Mouse (Mus musculus) stomach, embryonic 15.5 days (tissue): ENCODE measurements around the gene Ppp1r16b. TPM values are rescaled to one million over a fixed set of nuclear protein-coding genes. Genes with fewer than 3 reads are reported as not detected.
"Not testable (repeated sequence)": the region's sequence is repeated elsewhere in the genome, so short reads cannot be mapped to it uniquely, and the experiment has no call there.

Source experiments
- ATAC-seq: fragments of 200-750 bp; cut with Nextera tagmentation; 2 replicates; pipeline ENCODE4 v1.8.0; 2017; ENCODE audit warnings: low read depth, moderate number of reproducible peaks, moderate TSS enrichment; ENCODE audit not compliant: insufficient read depth, low FRiP score
- H3K27ac ChIP-seq: fragments of 300-500 bp; sonication (generic); 2 replicates; pipeline ENCODE4 v1.5.1; 2015; ENCODE audit warnings: mild to moderate bottlenecking, inconsistent platforms
- H3K27me3 ChIP-seq: fragments of 300-500 bp; sonication (generic); replicated peaks from 2 replicates; pipeline ENCODE4 v1.6.1; 2015; ENCODE audit warnings: inconsistent platforms
- H3K36me3 ChIP-seq: fragments of 300-500 bp; sonication (generic); 2 replicates; pipeline ENCODE4 v1.6.1; 2015; ENCODE audit warnings: inconsistent platforms
- H3K4me1 ChIP-seq: fragments of 300-500 bp; sonication (generic); 2 replicates; pipeline ENCODE4 v1.6.1; 2015; ENCODE audit warnings: inconsistent platforms
- H3K4me2 ChIP-seq: fragments of 300-500 bp; sonication (generic); 2 replicates; pipeline ENCODE4 v1.6.1; 2015; ENCODE audit warnings: mild to moderate bottlenecking, inconsistent platforms
- H3K4me3 ChIP-seq: fragments of 300-500 bp; sonication (generic); replicated peaks from 2 replicates; pipeline ENCODE4 v1.5.1; 2015; ENCODE audit warnings: inconsistent platforms
- H3K9ac ChIP-seq: fragments of 300-500 bp; sonication (generic); 2 replicates; pipeline ENCODE4 v1.6.1; 2015; ENCODE audit warnings: inconsistent platforms
- H3K9me3 ChIP-seq: fragments of 300-500 bp; sonication (generic); 2 replicates; pipeline ENCODE4 v1.6.1; 2016; ENCODE audit warnings: inconsistent platforms
- WGBS: fragments of 180-500 bp; shearing (Covaris S2); methylation state at CpG from one replicate; pipeline ENCODE4 v1.1.7; 2015; 5-methylcytosine and 5-hydroxymethylcytosine counted together
- polyA plus RNA-seq: library from polyadenylated mRNA; unstranded; fragments of >200 nt; fragmentation: Nextera tagmentation; extraction: Ambion mirVana; gene quantifications from 2 replicates; pipeline ENCODE4 v1.2.1, GENCODE M21; 2015

Ppp1r16b gene
- polyA plus RNA-seq, 1 experiment from 2014 or later = 4.2 TPM

- Histone ChIP-seq H3K9me3 (no peaks in the 10 kb centered on the region), H3K27me3 (no peaks in the 10 kb centered on the region), H3K4me3 (no peak overlapping the region), H3K4me2 (no peak overlapping the region), H3K36me3 (no peaks in the 10 kb centered on the region), H3K27ac (no peak overlapping the region), H3K9ac (no peak overlapping the region), H3K4me1 (0 out of 2 replicates have a peak, but pooled peaks cover 3% of the 10 kb centered on the region)
- ATAC-seq = no peak
- 72% methylated on average over 4 of the region's 4 CpGs for WGBS
These were observed 67.9 kb downstream of the Ppp1r16b start for GRCm38 (mm10) chr2:158733136-158733535.

DNA sequence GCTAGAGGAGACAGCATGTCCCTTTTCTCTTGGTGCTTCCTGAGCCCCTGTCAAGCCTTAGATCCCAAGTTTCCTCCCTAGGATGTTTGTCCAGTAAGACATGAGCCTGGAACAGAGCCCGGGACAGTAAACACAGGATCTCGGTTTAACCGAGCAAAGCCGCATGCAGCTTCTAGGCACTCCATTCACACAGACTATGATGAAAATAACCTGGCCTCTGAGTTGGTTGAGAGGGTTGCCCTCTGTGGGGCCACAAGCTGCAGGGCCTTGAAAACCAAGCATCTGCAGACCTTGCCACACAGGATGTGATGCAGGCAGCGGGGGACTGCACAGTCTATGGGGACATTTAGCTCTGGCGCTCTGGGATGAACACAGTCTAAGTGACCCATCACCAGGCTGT is 68.7 kb downstream of the Ppp1r16b start:
- no peak for ATAC-seq
- Histone ChIP-seq H3K27me3 (no peaks in the 10 kb centered on the region), H3K27ac (peak overlapping the region; percentile 26; the same call in 1 of the 2 replicates), H3K4me3 (no peak overlapping the region), H3K4me2 (no peak overlapping the region), H3K9me3 (no peaks in the 10 kb centered on the region), H3K4me1 (0 out of 2 replicates have a peak, but pooled peaks cover 3% of the 10 kb centered on the region), H3K36me3 (no peaks in the 10 kb centered on the region), H3K9ac (no peak overlapping the region)
- WGBS = 57% methylated on average over 6 of the region's 6 CpGs

GRCm38 (mm10) chr2:158734500-158735152 is 69.4 kb downstream of the Ppp1r16b start:
- no peak overlapping the region for H3K4me3 ChIP-seq
- no peaks in the 10 kb centered on the region for H3K9me3 ChIP-seq
- no peak for ATAC-seq
- H3K9ac ChIP-seq = no peak overlapping the region
- no peaks in the 10 kb centered on the region for H3K36me3 ChIP-seq
- 67% methylated on average over 7 of the region's 7 CpGs for WGBS
- H3K4me2 ChIP-seq = no peak overlapping the region
- H3K27me3 ChIP-seq = no peaks in the 10 kb centered on the region
- H3K4me1 ChIP-seq = 0 out of 2 replicates have a peak, but pooled peaks cover 3% of the 10 kb centered on the region
- peak overlapping the region; percentile 26; the same call in 1 of the 2 replicates for H3K27ac ChIP-seq

GRCm38 (mm10) chr2:158735340-158735739 is 70.1 kb downstream of the Ppp1r16b start:
- no peaks in the 10 kb centered on the region for H3K36me3 ChIP-seq
- H3K9me3 ChIP-seq = no peaks in the 10 kb centered on the region
- no peaks in the 10 kb centered on the region for H3K27me3 ChIP-seq
- WGBS = 86% methylated on average over 8 of the region's 8 CpGs
- no peak overlapping the region for H3K4me3 ChIP-seq
- no peak overlapping the region for H3K4me2 ChIP-seq
- no peak for ATAC-seq
- no peak overlapping the region for H3K27ac ChIP-seq
- no peak overlapping the region for H3K9ac ChIP-seq
- H3K4me1 ChIP-seq = 0 out of 2 replicates have a peak, but pooled peaks cover 3% of the 10 kb centered on the region

DNA sequence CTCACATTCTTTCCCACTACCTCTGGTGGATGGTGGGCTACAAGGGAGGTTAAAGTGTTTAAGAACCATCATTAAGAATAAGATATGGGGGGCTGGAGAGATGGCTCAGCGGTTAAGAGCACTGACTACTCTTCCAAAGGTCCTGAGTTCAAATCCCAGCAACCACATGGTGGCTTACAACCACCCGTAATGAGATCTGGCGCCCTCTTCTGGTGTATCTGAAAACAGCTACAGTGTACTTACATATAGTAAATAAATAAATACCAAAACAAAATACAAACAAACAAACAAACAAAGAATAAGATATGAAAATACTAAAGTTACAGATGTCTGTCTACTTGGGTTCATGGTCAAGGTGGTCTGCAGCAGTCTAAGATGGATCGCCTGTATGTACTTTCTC is 71.0 kb downstream of the Ppp1r16b start:
- 80% methylated on average over 4 of the region's 4 CpGs for WGBS
- ATAC-seq = not testable (repeated sequence)

GRCm38 (mm10) chr2:158738591-158738990 is 73.4 kb downstream of the Ppp1r16b start:
- Histone ChIP-seq H3K9me3 (no peaks in the 10 kb centered on the region), H3K27me3 (no peaks in the 10 kb centered on the region)
- WGBS = 74% methylated on average over 11 of the region's 11 CpGs

More for the DNA sequence above, 71.0 kb downstream of the Ppp1r16b start:
- not testable (repeated sequence) for H3K27ac ChIP-seq, H3K4me1 ChIP-seq, H3K9ac ChIP-seq, H3K9me3 ChIP-seq, H3K36me3 ChIP-seq, H3K4me2 ChIP-seq, H3K27me3 ChIP-seq, H3K4me3 ChIP-seq

DNA sequence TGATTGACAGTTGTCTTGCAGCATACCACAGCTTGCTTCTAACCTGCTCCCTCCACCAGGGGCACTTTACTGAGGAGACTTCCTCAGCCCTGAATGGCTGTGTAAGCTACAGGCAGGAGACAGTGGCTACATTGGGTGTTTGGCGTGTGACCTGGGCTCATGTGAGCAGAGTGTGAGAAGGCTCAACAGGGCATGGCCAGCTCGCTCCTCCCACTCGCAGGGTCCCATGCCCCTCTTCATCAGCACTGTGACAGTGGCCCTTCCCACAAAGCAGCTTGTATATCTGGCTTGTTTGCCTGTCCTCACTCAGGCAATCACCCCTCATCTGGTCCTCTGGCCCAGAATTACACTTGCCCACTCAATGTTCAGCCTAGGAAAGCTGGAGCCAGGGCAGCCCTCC is 73.9 kb downstream of the Ppp1r16b start:
- no peak overlapping the region for H3K4me2 ChIP-seq
- no peak overlapping the region for H3K27ac ChIP-seq
- no peak overlapping the region for H3K4me3 ChIP-seq
- no peak for ATAC-seq
- H3K9me3 ChIP-seq = no peaks in the 10 kb centered on the region
- H3K9ac ChIP-seq = no peak overlapping the region
- no peaks in the 10 kb centered on the region for H3K36me3 ChIP-seq
- WGBS = 73% methylated on average over 3 of the region's 3 CpGs
- H3K27me3 ChIP-seq = no peaks in the 10 kb centered on the region
- H3K4me1 ChIP-seq = 0 out of 2 replicates have a peak, but pooled peaks cover 3% of the 10 kb centered on the region

More at GRCm38 (mm10) chr2:158738591-158738990, 73.4 kb downstream of the Ppp1r16b start:
- Histone ChIP-seq H3K4me2 (no peak overlapping the region), H3K36me3 (no peaks in the 10 kb centered on the region), H3K27ac (no peak overlapping the region), H3K4me1 (0 out of 2 replicates have a peak, but pooled peaks cover 3% of the 10 kb centered on the region), H3K9ac (no peak overlapping the region), H3K4me3 (no peak overlapping the region)
- ATAC-seq = no peak

GRCm38 (mm10) chr2:158741011-158741501 is 75.9 kb downstream of the Ppp1r16b start:
- no peaks in the 10 kb centered on the region for H3K36me3 ChIP-seq
- no peak for ATAC-seq
- H3K4me2 ChIP-seq = no peak overlapping the region
- H3K27me3 ChIP-seq = no peaks in the 10 kb centered on the region
- 69% methylated on average over 9 of the region's 9 CpGs for WGBS
- no peak overlapping the region for H3K9ac ChIP-seq
- H3K4me3 ChIP-seq = no peak overlapping the region
- H3K27ac ChIP-seq = no peak overlapping the region
- no peaks in the 10 kb centered on the region for H3K4me1 ChIP-seq
- H3K9me3 ChIP-seq = no peaks in the 10 kb centered on the region

- 69% methylated on average over 5 of the region's 5 CpGs for WGBS
- Histone ChIP-seq H3K27me3 (no peaks in the 10 kb centered on the region), H3K36me3 (no peaks in the 10 kb centered on the region), H3K4me3 (no peak overlapping the region), H3K4me2 (no peak overlapping the region), H3K27ac (no peak overlapping the region), H3K9ac (no peak overlapping the region), H3K9me3 (no peaks in the 10 kb centered on the region), H3K4me1 (no peaks in the 10 kb centered on the region)
- ATAC-seq = no peak
These were observed 77.2 kb downstream of the Ppp1r16b start for GRCm38 (mm10) chr2:158742431-158742830.

DNA sequence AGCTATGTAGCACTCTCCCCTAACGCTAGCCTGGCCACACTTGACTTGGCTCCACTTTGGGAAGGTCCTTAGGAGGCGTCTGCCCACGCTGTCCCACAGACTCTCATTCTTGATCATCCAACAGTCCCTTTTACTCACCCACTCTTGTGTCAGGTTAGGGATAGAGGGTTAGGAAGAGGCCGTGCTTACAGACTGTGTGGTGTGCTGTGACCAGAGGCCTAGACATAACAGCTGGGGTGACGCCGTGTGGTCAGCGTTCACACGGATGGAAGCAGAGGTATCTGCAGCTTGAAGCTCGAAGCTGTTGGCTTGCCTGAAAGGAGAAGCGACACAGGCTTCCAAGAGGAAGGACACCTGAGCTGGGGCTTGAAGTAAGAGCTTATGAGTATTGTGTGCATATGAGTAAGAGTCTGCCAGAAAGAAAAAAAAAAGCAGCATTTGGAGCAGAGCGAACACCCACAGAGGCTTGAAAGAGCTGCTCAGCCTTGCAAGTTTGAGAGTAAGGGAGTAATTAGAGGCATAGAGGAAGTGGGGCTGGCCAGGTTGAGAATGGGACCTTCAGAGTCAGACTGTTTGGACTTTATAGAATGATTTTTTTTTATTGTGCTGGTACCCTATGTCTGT is 78.4 kb downstream of the Ppp1r16b start:
- Histone ChIP-seq H3K4me1 (no peaks in the 10 kb centered on the region), H3K4me2 (no peak overlapping the region), H3K9me3 (no peaks in the 10 kb centered on the region), H3K36me3 (no peaks in the 10 kb centered on the region), H3K27ac (no peak overlapping the region), H3K4me3 (no peak overlapping the region), H3K9ac (no peak overlapping the region), H3K27me3 (no peaks in the 10 kb centered on the region)
- 88% methylated on average over 11 of the region's 11 CpGs for WGBS
- no peak for ATAC-seq

- WGBS = 18% methylated on average over 2 of the region's 2 CpGs
- Histone ChIP-seq H3K27me3 (no peaks in the 10 kb centered on the region), H3K4me3 (no peak overlapping the region), H3K4me1 (no peaks in the 10 kb centered on the region), H3K4me2 (no peak overlapping the region), H3K36me3 (no peaks in the 10 kb centered on the region), H3K27ac (no peak overlapping the region), H3K9me3 (no peaks in the 10 kb centered on the region), H3K9ac (no peak overlapping the region)
- ATAC-seq = peak; percentile 22; the same call in 1 of the 2 replicates
These were observed 79.9 kb downstream of the Ppp1r16b start for GRCm38 (mm10) chr2:158745049-158745482.

DNA sequence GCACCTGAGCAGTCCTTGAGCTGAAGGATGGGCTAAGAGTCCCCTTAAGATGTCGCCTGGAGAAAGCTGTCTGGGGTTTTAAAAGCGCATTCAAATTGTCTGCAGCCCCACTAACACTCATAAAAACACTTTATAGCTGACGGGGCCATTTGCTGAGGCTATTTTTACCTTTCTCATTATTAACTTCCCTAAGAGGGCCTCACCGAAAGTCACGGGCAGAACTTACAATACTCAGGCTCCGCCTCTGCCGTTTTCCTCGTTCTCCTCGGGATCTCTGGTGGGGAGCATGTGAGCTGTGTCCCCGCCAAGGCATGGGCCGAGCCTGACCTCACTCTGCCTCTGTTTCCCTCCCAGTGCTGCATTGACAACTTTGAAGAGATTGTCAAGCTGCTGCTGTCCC is 81.0 kb downstream of the Ppp1r16b start:
- H3K27ac ChIP-seq = no peak overlapping the region
- ATAC-seq = no peak
- no peaks in the 10 kb centered on the region for H3K27me3 ChIP-seq
- H3K9ac ChIP-seq = no peak overlapping the region
- H3K4me1 ChIP-seq = no peaks in the 10 kb centered on the region
- no peak overlapping the region for H3K4me2 ChIP-seq
- WGBS = 61% methylated on average over 11 of the region's 11 CpGs
- no peaks in the 10 kb centered on the region for H3K9me3 ChIP-seq
- H3K4me3 ChIP-seq = no peak overlapping the region
- no peaks in the 10 kb centered on the region for H3K36me3 ChIP-seq
